In the genomic region with DNA sequence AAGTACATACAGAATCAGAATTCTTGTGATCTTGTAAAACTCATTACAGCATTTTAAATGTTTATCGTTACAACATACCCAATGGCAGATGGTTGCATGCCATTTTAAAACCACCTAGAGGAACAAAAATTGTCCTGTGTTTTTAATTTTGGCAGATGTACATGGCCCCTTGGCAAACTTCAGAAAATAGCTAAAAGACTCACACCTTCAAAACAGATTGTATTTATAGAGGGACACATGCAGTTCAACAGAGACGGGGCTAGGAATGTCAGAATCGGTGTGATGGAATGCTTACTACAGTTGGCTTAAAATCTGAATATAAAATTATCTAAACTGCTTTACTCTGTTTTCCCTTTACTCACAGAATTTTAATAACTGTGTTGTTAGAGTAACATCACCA, we compare ENCODE assay signal across 28 mouse cellular contexts.
"Had no signal": no experiment of that assay in that cellular context is flagged by ENCODE, and none has a peak within 500 bp of the region (broad histone marks: within the 10 kb centered on the region; RNA-seq: fewer than 3 reads in every experiment).

No protein-coding gene starts in this region.

- H3K9ac ChIP-seq: heart, embryonic 12.5 days; hindbrain, embryonic 12.5 days; hindbrain, embryonic 14.5 days; intestine, embryonic 15.5 days; limb, embryonic 12.5 days; liver, embryonic 13.5 days; liver, embryonic 15.5 days; liver, postnatal 0 days had no signal

- H3K4me1 ChIP-seq: heart, embryonic 10.5 days; heart, embryonic 12.5 days; hindbrain, embryonic 10.5 days; hindbrain, embryonic 12.5 days; intestine, embryonic 15.5 days; limb, embryonic 10.5 days; liver, embryonic 13.5 days; liver, embryonic 15.5 days had no signal

- H3K36me3 ChIP-seq: heart, embryonic 10.5 days; heart, embryonic 12.5 days; hindbrain, embryonic 10.5 days; hindbrain, embryonic 12.5 days; intestine, embryonic 15.5 days; limb, embryonic 10.5 days; limb, embryonic 12.5 days; liver, embryonic 13.5 days; liver, embryonic 15.5 days had no signal

- H3K27me3 ChIP-seq: heart, embryonic 12.5 days; hindbrain, embryonic 12.5 days; intestine, embryonic 15.5 days; limb, embryonic 12.5 days; liver, embryonic 13.5 days; liver, embryonic 15.5 days had no signal

- H3K9me3 ChIP-seq: heart, embryonic 10.5 days; heart, embryonic 12.5 days; hindbrain, embryonic 10.5 days; hindbrain, embryonic 12.5 days; intestine, embryonic 15.5 days; limb, embryonic 10.5 days; limb, embryonic 12.5 days; liver, embryonic 13.5 days; liver, embryonic 15.5 days had no signal

- H3K4me2 ChIP-seq: heart, embryonic 12.5 days; hindbrain, embryonic 12.5 days; hindbrain, embryonic 14.5 days; intestine, embryonic 15.5 days; limb, embryonic 12.5 days; liver, embryonic 11.5 days; liver, embryonic 13.5 days; liver, embryonic 15.5 days had no signal

- DNase-seq: gastrocnemius, postnatal 10 days; gastrocnemius, postnatal 25 days; heart, adult 18-20 months; heart, postnatal 10 days; heart, postnatal 4 days; kidney, adult 18-20 months; kidney, adult 8-10 months; kidney, postnatal 10 days; kidney, postnatal 25 days; kidney, postnatal 4 days; liver; liver, embryonic 13.5 days; liver, postnatal 0 days had no signal

- H3K4me3 ChIP-seq: heart, embryonic 10.5 days; heart, embryonic 12.5 days; hindbrain, embryonic 10.5 days; hindbrain, embryonic 12.5 days; intestine, embryonic 15.5 days; layer of hippocampus, adult 2 months; left cerebral cortex, adult 2 months; limb, embryonic 10.5 days; limb, embryonic 12.5 days; liver, embryonic 13.5 days; liver, embryonic 15.5 days had no signal

- ATAC-seq: hindbrain, embryonic 16.5 days; inflammation-experienced regulatory T-cells, adult 6 months; intestine, embryonic 15.5 days; intestine, postnatal 0 days; liver, postnatal 0 days had no signal

- H3K27ac ChIP-seq: heart, embryonic 10.5 days; hindbrain, embryonic 10.5 days; hindbrain, embryonic 12.5 days; hindbrain, embryonic 14.5 days; intestine, embryonic 15.5 days; layer of hippocampus, adult 2 months; left cerebral cortex, adult 2 months; limb, embryonic 10.5 days; limb, embryonic 12.5 days; liver, embryonic 13.5 days; liver, embryonic 15.5 days had no signal
